Mouse (Mus musculus) embryonic facial prominence, embryonic 14.5 days (tissue): ENCODE results near the gene Fgf22. TPM values are rescaled to one million over a fixed set of nuclear protein-coding genes. Genes with fewer than 3 reads are reported as not detected.

Source experiments
- ATAC-seq: fragments of 200-750 bp; cut with Nextera tagmentation; 2 replicates; pipeline ENCODE4 v1.8.0; 2017; ENCODE audit warnings: low read depth, moderate number of reproducible peaks, moderate TSS enrichment
- DNase-seq: peaks from one replicate; pipeline ENCODE4 v3.0.0-alpha.2; 2015; ENCODE audit warnings: low spot score
- H3K27ac ChIP-seq: fragments of 300-500 bp; sonication (generic); replicated peaks from 2 replicates; pipeline ENCODE4 v1.5.1; 2014; ENCODE audit warnings: low read depth, mild to moderate bottlenecking, low read length, moderate library complexity
- H3K27me3 ChIP-seq: fragments of 300-500 bp; sonication (generic); replicated peaks from 2 replicates; pipeline ENCODE4 v1.6.1; 2014; ENCODE audit warnings: low read length; ENCODE audit not compliant: control insufficient read depth, insufficient read depth
- H3K36me3 ChIP-seq: fragments of 300-500 bp; sonication (generic); 2 replicates; pipeline ENCODE4 v1.6.1; 2014; ENCODE audit warnings: low read length, mixed read lengths; ENCODE audit not compliant: control insufficient read depth, insufficient read depth
- H3K4me1 ChIP-seq: fragments of 300-500 bp; sonication (generic); 2 replicates; pipeline ENCODE4 v1.6.1; 2014; ENCODE audit warnings: antibody characterized with exemption, low read length; ENCODE audit not compliant: control insufficient read depth, insufficient read depth
- H3K4me2 ChIP-seq: fragments of 300-500 bp; sonication (generic); 2 replicates; pipeline ENCODE4 v1.6.1; 2014; ENCODE audit warnings: low read depth, mild to moderate bottlenecking, low read length, moderate library complexity, mixed read lengths
- H3K4me3 ChIP-seq: fragments of 300-500 bp; sonication (generic); 2 replicates; pipeline ENCODE4 v1.5.1; 2014; ENCODE audit warnings: low read depth, mild to moderate bottlenecking, low read length
- H3K9ac ChIP-seq: fragments of 300-500 bp; sonication (generic); 2 replicates; pipeline ENCODE4 v1.6.1; 2014; ENCODE audit warnings: low read depth, mild to moderate bottlenecking, low read length, moderate library complexity, mixed read lengths
- H3K9me3 ChIP-seq: fragments of 300-500 bp; sonication (generic); 2 replicates; pipeline ENCODE4 v1.6.1; 2016; ENCODE audit warnings: low read length; ENCODE audit not compliant: control insufficient read depth
- WGBS: fragments of 180-500 bp; shearing (Covaris S2); extraction: QIAGEN DNeasy Blood & Tissue Kit; methylation state at CpG from one replicate; pipeline ENCODE4 v1.1.7; 2014; 5-methylcytosine and 5-hydroxymethylcytosine counted together
- polyA plus RNA-seq: library from polyadenylated mRNA; unstranded; fragments of >200 nt; fragmentation: Nextera tagmentation; extraction: Ambion mirVana; gene quantifications from 2 replicates; pipeline ENCODE4 v1.2.1, GENCODE M21; 2014

Fgf22 gene
- polyA plus RNA-seq, 1 experiment from 2014 or later: 0.38 TPM

GRCm38 (mm10) chr10:79777103-79777531 lies 22.2 kb downstream of the Fgf22 start, which contains the start of gene Fstl3:
TSS of gene Fstl3 (plus strand) at chr10:79777272.
- Histone ChIP-seq H3K27ac (0 out of 2 replicates have a peak within 1 kb of the TSS, but pooled peaks have one; percentile 39), H3K4me2 (peak within 1 kb of the TSS; percentile 79), H3K4me3 (peak within 1 kb of the TSS; percentile 49), H3K9me3 (peaks cover 7% of the 10 kb centered on the region), H3K36me3 (no peaks in the 10 kb centered on the region), H3K4me1 (peaks cover 23% of the 10 kb centered on the region; the same call in 1 of the 2 replicates), H3K9ac (peak within 1 kb of the TSS; percentile 69), H3K27me3 (peaks cover 19% of the 10 kb centered on the region; the same call in 1 of the 2 replicates)
- 5% methylated on average over 21 of the region's 39 CpGs for WGBS
- ATAC-seq: no peak
- DNase-seq: peak; percentile 36

GRCm38 (mm10) chr10:79778006-79778405 lies 23.1 kb downstream of the Fgf22 start:
- Histone ChIP-seq H3K4me2 (peak overlapping the region; percentile 79), H3K9me3 (peaks cover 4% of the 10 kb centered on the region; the same call in 1 of the 2 replicates), H3K27ac (0 out of 2 replicates have a peak overlapping the region, but pooled peaks have one; percentile 39), H3K4me1 (peaks cover 23% of the 10 kb centered on the region; the same call in 1 of the 2 replicates), H3K27me3 (peaks cover 19% of the 10 kb centered on the region; the same call in 1 of the 2 replicates), H3K9ac (peak overlapping the region; percentile 69; the same call in 1 of the 2 replicates), H3K36me3 (no peaks in the 10 kb centered on the region), H3K4me3 (peak overlapping the region; percentile 49; the same call in 1 of the 2 replicates)
- WGBS: 9% methylated on average over 15 of the region's 15 CpGs
- no peak for ATAC-seq
- DNase-seq: peak; percentile 72

GRCm38 (mm10) chr10:79779193-79779592 lies 24.3 kb downstream of the Fgf22 start:
- no peak for DNase-seq
- Histone ChIP-seq H3K4me2 (no peak overlapping the region), H3K27ac (no peak overlapping the region), H3K27me3 (peaks cover 19% of the 10 kb centered on the region; the same call in 1 of the 2 replicates), H3K9me3 (peaks cover 4% of the 10 kb centered on the region; the same call in 1 of the 2 replicates), H3K4me3 (no peak overlapping the region), H3K36me3 (no peaks in the 10 kb centered on the region), H3K9ac (no peak overlapping the region), H3K4me1 (peaks cover 23% of the 10 kb centered on the region; the same call in 1 of the 2 replicates)
- 0% methylated on average over 2 of the region's 2 CpGs for WGBS
- no peak for ATAC-seq

DNA sequence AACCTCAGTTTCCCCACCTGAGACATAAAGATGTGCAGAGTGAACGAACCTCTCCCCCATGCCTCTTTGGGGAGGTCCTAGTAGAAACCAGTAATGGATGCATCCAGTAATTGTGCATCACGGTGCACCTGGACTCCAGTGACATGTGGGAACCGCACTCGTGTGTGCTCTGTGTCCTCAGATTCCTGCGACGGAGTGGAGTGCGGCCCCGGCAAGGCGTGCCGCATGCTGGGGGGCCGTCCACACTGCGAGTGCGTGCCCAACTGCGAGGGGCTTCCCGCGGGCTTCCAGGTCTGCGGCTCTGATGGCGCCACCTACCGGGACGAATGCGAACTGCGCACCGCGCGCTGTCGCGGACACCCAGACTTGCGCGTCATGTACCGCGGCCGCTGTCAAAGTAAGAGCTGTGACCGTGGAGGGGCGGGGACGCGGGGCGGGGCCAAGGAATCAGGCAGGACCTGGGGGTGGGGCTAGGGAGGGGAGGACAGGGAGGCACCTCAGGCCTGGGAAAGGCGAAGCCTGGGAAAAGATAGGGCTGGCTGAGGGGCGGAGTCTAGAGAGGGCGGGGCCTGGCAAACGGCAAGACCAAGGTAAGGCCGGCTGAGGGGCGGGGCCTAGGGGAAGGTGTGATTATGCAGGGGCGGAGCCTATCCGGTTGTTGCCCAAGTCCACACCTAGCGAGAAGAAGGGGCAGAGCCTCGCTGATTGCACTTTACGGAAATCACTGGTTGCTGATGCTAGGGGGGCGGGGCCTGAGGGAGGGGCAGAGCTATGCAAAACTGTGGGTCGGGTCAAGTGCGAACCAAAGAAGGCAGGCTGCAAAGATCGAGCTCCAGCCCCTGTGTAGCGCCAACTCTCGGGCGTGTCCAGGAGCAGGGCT lies 25.1 kb downstream of the Fgf22 start:
- peaks cover 19% of the 10 kb centered on the region; the same call in 1 of the 2 replicates for H3K27me3 ChIP-seq
- peak; percentile 91 for ATAC-seq
- H3K4me1 ChIP-seq: peaks cover 23% of the 10 kb centered on the region; the same call in 1 of the 2 replicates
- H3K4me2 ChIP-seq: peak overlapping the region; percentile 82
- H3K36me3 ChIP-seq: no peaks in the 10 kb centered on the region
- H3K9ac ChIP-seq: peak overlapping the region; percentile 48
- H3K27ac ChIP-seq: no peak overlapping the region
- H3K9me3 ChIP-seq: peaks cover 2% of the 10 kb centered on the region; the same call in 1 of the 2 replicates
- peak; percentile 96 for DNase-seq
- H3K4me3 ChIP-seq: peak overlapping the region; percentile 45
- 3% methylated on average over 45 of the region's 55 CpGs for WGBS

DNA sequence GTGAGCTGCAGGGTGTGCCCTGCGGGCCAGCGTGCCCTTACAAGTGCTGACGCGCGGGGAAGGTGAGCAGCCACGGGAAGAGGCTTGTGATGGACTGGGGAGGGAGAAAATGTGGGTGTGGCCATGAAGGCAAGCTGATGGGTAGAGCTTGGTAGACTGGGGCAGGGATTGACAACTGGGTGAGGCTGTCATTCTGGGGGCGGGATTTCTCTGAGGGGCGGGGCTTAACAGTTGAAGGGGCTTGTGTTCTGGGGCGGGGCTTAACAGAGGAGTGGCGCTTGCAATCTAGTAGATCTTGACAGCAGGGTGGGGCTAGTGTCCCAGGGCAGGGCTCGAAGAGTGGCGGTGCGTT lies 25.8 kb downstream of the Fgf22 start:
- ATAC-seq: peak; percentile 74
- DNase-seq: no peak

DNA sequence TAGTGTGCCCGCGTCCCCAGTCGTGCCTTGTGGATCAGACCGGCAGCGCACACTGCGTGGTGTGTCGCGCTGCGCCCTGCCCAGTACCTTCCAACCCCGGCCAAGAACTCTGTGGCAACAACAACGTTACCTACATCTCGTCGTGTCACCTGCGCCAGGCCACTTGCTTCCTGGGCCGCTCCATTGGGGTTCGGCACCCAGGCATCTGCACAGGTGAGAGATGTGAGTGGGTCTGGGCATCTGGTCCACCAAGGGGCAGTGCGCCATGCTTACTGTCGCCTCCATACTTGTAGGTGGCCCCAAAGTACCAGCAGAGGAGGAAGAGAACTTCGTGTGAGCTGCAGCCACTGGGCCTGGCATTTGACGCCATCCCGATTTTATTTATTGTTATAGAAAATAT lies 26.3 kb downstream of the Fgf22 start:
- DNase-seq: no peak
- Histone ChIP-seq H3K36me3 (no peaks in the 10 kb centered on the region), H3K4me1 (peaks cover 23% of the 10 kb centered on the region; the same call in 1 of the 2 replicates), H3K4me2 (peak overlapping the region; percentile 82), H3K9me3 (no peaks in the 10 kb centered on the region), H3K27ac (no peak overlapping the region), H3K27me3 (peaks cover 19% of the 10 kb centered on the region; the same call in 1 of the 2 replicates), H3K9ac (no peak overlapping the region), H3K4me3 (peak overlapping the region; percentile 45; the same call in 1 of the 2 replicates)
- WGBS: 36% methylated on average over 21 of the region's 21 CpGs
- no peak; the same call in 1 of the 2 replicates for ATAC-seq

More for the DNA sequence above, 25.8 kb downstream of the Fgf22 start:
- Histone ChIP-seq H3K9ac (peak overlapping the region; percentile 48; the same call in 1 of the 2 replicates), H3K4me3 (peak overlapping the region; percentile 45), H3K36me3 (no peaks in the 10 kb centered on the region), H3K27me3 (peaks cover 19% of the 10 kb centered on the region; the same call in 1 of the 2 replicates), H3K27ac (no peak overlapping the region), H3K9me3 (no peaks in the 10 kb centered on the region), H3K4me1 (peaks cover 23% of the 10 kb centered on the region; the same call in 1 of the 2 replicates), H3K4me2 (peak overlapping the region; percentile 82)
- 3% methylated on average over 12 of the region's 13 CpGs for WGBS

DNA sequence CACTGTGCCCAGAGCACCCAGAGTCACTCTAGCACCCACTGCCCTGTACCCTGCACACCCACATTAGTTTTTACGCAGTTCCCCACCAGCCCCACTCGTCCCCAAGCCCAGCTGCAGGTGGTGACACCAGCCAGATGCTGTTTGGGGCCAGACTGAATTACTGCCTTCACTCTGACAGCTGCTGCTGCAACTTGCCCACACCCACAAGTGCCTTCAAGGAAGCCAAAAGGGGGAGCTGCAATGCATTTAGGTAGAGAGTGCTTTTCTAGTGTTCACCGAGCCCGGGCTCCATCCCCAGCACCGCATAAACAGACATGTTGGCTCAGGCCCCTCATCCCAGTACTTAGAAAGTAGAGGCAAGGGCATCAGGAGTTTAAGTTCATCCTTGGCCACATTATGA lies 27.1 kb downstream of the Fgf22 start:
- peaks cover 21% of the 10 kb centered on the region; the same call in 1 of the 2 replicates for H3K4me1 ChIP-seq
- H3K4me2 ChIP-seq: no peak overlapping the region
- no peaks in the 10 kb centered on the region for H3K36me3 ChIP-seq
- no peaks in the 10 kb centered on the region for H3K9me3 ChIP-seq
- H3K4me3 ChIP-seq: no peak overlapping the region
- no peak for ATAC-seq
- no peak overlapping the region for H3K27ac ChIP-seq
- DNase-seq: no peak
- H3K27me3 ChIP-seq: peaks cover 19% of the 10 kb centered on the region; the same call in 1 of the 2 replicates
- 52% methylated on average over 5 of the region's 5 CpGs for WGBS
- H3K9ac ChIP-seq: no peak overlapping the region

DNA sequence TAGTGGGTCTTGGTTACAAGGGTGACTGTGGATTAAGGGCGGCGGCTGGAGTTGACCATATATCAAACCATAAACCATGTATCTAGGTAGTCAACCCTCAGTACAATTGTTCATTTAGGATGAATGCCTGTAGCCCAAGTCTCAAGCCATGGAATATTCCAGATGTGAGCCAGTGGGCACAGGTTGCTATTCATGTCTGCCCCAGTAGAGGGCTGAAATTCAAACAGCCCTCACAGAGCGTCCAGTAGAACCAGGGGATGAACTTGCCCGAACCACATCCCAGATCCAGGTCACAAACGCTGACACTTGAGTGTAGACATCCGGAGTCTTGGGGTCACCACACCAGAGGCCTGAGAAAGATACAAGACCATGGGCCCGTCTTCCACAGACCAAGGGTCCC lies 28.2 kb downstream of the Fgf22 start:
- Histone ChIP-seq H3K36me3 (no peaks in the 10 kb centered on the region), H3K4me3 (no peak overlapping the region), H3K27me3 (peaks cover 19% of the 10 kb centered on the region; the same call in 1 of the 2 replicates), H3K4me2 (no peak overlapping the region), H3K27ac (no peak overlapping the region), H3K4me1 (peaks cover 15% of the 10 kb centered on the region; the same call in 1 of the 2 replicates), H3K9me3 (no peaks in the 10 kb centered on the region), H3K9ac (no peak overlapping the region)
- ATAC-seq: no peak
- 61% methylated on average over 7 of the region's 7 CpGs for WGBS
- no peak for DNase-seq
